Mouse (Mus musculus): ENCODE measurements at regions not wholly inside any gene's neighbourhood (a gene's known extent, or its start where the extent isn't known, plus 50 kb on each side); places are given as distances from the start of the nearest gene placed in this dataset.
"Not testable (repeated sequence)": the region's sequence is repeated elsewhere in the genome, so short reads cannot be mapped to it uniquely, and the experiment has no call there.

DNA sequence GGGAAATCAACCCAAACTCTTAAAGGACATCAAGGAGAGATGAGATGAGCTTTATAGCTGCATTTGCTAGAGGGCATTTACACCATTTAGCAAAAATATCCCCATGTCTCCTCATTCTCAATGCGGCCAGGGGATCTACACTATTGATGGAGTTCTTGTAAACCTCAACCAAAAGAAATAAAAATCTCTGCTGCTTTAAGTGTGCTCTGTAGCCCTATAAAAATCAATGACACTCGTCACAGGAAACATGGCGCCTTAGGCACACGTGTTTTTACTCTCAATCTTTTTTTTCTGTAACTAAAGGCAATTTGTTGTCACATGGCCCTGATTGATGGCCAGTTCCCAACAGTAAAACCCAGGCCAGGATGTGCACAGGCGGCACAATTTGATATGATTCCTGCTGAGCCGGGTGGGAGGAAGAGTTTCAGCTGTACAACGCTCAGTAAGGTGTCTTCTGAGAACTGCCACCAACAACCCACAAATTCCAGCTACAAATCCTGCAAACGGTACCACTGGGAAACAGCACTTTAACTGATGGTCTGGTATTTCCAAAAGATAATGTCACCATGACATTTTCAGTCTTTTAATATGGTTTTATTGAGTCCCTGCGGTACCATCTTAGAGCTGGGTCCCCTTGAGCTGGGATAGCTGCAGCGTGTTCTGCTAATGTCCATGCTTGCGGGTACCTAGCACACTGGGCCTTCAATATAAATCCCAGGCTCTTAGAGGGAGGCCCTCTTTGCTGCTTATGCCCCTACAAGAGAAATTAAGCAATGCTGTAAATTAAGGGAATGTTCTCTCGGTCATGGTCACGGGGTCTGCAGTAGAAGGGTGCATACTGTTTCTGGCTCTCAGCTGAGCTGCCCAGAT, 78.8 kb downstream of the Tpbg start:
- DNase-seq = no peak

DNA sequence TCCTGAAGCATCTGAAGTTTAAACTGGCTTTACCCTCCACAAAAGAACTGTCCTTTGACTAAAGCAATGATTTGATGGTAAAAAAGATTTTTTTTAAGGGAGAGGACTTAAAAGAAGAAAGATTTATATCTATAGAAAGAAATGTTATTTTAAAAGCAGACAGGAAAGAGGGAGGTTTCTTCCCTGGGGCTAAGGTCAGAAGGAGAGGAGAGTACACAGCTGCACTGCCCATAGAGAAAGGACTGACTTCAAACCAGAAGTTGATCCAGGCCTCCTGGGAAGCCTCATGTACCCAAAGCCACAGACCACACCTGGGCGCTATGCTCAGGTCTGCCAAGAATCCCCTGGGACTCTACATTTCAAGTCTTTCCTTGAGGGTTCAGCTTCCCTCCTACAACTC, 83.1 kb downstream of the Tpbg start:
- no peak for DNase-seq

DNA sequence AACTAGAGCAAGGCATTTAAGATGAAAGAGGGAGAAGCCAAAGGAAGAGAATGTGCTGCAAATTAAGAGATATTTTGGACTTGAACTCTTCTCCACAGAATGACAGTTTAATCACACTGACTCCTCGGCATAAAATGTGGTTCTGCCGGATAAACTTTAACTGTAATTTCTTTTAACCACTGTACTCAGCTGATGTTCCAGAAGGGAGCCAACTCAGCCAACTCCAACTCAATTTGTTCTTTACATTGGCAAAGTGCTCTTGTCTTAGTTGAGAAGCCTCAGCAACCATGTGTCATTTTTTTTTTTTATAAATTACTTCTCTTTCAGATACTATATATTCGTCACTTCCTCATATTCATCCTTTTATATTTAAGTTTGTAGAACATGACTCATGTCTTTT, 90.0 kb downstream of the Tpbg start:
- DNase-seq = no peak

DNA sequence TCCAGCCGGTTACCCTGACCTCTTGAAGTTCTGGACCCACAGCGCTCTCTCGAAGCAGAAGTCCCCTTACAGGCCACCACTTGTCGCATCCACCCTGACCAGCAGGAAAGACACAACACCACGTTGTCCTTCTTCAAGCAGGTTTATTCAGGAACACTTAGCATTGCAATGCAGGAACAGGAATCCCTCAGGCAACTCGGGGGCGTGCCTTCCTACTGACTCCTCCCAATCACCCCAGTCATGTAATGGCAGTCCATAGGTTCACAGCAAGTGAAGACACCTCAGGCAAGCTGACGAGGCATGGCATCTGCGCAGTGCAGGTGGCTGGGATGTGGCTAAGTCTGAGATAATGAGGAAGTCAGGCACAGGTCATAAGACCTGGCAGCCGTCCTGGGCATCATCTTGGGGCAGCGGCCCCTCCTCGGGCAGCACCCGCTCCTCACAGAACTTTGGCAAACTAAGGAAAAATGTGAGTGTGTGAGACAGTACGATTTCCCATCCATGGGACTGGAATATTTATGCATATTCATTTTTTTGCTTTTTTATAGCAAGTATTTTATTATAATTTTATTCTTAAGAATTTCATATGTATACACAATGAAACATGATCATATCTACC, 101.0 kb downstream of the Tpbg start:
- not testable (repeated sequence) for DNase-seq

DNA sequence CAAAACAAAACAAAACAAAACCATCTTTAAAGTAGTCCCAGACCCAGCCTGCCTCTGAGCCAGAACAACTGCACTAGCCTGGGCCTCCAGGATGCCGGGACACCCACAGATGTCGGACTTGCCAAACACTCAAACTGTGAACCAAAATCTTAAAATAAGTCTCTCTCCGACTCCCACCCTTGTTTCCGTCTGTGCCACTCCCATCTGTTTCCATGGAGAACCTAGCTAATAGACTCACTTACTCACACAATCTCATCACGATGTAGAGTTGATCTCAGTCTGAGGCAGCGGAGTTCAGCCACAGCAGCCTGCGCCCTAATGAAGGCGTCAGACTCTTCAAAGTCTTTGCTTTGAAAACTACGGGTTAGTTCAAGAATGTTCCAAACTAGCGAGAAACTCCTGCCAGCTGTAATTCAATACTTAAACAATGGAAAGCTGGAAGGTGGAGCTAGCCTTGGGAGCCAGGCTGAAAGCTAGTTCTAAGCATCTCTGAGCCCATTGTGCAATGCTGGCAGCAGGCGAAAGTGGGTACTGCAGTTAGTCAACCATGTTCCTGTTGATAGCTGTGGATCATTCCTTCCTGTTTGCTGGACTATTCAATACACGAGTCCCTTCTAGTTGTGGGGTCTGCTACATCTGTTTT, 106.4 kb downstream of the Tpbg start:
- DNase-seq = no peak

DNA sequence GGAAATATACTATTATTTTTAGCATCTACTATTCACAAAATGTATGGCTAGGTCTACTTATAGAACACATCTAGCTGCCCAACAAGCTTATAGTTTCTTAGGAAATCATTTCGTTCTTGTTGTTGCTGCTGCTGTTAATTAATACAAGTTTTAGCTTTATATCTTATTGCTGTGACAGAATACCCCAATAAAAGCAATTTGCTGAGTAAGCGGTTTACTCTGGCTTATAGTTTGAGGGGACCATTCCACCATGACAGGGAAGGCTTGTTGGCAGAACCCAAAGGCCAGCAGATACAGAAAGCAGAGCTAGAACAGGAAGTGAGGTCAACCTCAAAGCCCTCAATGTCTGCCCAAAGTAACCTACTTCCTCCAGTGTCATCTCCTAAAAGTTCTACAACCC, 109.6 kb downstream of the Tpbg start:
- no peak for DNase-seq

DNA sequence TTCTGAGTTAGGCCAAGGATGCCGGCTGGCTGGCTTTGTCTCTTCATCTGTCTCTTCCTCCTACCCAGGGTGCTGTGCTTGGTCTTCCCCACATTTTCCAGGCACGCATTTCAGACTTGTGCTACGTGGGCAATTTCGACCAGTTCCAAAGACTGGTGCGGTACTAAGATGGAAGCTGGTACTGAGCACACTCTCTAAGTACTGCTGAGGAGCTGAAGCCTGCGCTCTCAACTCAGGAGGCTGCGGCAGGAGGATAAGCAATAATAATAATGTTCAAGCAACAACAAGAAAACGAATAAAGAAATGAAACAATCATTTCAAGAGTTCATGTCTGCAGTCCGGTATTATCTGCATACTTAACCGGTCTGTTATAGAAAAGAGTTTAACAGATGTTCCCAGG, 127.9 kb downstream of the Tpbg start:
- no peak for DNase-seq

DNA sequence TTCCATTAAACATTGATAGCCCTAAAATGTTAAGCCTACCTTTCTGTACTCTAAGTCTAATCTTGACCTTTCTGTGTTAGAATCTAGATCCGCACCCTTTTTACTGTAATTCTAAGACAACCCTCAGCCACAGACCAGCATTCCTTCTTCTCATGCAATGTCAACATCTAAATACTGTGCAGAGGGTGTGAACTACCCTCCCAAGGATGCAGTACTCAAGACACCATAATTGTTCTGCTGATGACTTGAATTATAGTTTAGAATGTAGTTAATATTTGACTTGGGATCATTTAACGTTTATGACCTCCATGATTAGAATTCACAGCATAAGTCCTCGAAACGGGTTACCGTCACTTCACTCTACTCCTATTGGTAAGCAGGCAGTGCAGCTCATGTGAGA, 139.2 kb downstream of the Tpbg start:
- DNase-seq = no peak

DNA sequence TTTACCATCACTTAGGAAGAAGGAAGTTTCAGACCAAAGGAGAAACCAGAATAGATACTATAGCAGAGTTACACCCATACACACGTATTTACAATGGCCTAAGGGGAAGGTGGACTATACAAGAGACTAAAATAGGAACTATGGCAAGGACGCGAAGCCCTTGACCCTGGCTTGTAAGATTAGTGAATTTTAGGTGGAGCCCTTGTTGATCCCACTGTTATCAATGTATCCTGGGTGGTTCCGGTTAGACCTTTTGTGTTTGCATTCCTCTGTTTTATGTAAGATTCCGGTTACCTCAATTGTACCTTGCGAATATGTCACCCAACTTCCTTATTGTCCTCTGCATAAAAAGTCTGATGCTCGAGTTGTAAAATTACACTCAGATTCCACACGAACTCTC, 141.3 kb downstream of the Tpbg start:
- not testable (repeated sequence) for DNase-seq

DNA sequence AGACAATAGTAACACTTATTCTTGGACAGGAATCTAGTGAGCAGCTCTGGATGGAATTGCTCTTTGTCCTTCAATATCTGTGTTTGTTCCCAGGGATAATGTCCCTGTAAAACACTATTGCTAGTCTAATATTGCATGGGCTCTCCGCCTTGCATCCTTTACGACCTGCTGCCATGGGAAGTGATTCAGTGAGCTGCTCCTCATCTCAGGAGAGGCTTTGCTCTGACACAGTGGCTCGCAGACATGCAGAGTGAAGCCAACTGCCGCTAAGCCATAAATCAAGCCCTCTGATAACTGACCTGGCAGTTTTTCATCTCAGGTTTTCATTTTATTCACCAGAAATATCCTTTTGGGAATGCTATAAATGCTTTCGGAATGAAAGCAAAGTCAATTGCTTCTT, 143.5 kb downstream of the Tpbg start:
- DNase-seq = no peak

DNA sequence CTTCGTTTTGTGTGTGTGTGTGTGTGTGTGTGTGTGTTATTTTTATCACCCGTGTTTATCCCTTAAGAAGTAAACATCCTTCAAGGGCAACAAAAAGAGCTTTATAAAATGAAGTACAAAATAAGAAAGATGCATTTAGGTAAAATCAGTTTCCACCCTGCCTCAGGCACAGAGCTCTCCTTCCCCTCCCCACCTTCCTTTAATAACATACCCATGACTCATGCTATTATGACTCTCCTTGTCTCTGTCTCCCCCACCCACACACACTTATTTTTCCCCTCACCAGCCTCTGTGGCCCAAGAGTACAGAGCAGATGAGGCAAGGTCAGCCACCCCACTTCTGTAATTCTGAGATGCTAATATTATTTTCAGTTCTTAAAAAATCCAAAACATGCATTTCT, 144.0 kb downstream of the Tpbg start:
- DNase-seq = no peak

DNA sequence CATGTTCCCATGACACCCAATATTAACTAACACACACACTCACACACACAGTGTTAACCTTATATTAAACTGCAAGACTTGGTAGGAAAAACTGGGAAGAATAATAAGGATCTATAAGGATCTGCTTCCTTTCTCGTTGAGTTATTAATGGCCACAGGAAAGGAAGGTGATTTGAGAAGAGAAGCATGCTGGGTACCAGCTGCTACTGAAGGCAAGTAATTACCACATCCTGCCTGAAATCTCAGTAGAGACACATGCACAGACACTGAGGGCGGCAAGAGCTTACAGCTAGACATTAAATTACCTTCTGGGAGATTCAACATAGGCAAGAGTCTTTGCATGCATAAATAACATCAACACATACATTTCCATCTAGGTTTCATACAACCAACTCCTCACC, 160.8 kb downstream of the Tpbg start:
- no peak for DNase-seq

DNA sequence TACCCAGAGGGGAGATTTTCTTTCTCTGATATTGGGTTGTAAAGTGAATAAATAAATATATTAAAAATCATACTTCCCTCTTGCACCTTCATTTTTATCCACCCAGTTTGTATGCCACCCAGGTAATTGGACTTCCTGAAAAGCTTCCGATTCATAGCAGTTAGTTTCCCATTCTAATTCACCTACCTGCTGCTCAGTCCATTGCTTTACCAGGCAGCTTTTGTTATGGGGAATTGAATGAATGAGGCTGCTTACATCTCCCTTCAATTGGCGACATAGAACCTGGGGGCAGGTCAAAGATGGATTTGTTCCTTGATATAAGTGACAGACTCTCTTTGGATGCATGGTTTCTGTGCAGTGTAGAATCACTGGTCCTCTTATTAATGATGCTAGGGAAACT, 169.5 kb downstream of the Tpbg start:
- no peak for DNase-seq

DNA sequence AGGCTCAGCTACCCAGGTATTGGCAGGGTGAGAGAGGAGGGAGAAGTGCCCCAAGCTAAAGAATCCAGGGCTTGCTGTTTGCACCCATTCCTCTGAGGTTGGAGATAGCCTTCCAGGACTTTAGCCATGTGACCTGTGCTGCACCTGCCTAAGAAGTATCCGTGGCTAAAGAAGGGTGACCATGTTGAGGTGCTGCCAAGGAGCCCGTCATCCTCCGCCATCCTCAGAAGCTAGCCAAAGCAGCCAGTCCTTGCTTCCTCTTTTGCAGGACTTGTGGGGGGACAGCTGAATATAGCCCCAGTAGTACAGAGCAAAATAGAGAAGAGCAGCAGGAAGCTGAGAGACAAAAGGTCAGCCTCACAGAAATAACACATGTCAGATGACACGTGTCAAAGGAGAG, 173.7 kb downstream of the Tpbg start:
- DNase-seq = no peak

DNA sequence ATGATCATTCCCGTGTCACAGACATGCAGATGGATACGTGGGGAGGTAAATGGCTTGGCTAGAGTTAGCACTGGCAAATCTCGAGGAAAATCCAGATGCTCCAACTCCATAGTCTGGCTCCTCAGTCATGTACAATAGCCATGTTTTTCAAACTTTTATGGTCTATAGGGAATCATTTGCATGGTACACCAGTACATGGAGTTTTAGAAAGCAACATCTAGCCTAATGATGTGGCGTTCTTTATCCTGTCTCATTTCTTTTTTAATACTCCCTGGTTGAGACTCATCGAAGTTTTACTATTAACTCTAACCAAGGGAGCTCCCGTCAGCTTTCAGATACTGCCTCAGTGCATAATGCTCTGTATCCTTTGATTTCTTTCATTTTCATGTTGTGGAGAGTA, 178.0 kb downstream of the Tpbg start:
- DNase-seq = no peak

DNA sequence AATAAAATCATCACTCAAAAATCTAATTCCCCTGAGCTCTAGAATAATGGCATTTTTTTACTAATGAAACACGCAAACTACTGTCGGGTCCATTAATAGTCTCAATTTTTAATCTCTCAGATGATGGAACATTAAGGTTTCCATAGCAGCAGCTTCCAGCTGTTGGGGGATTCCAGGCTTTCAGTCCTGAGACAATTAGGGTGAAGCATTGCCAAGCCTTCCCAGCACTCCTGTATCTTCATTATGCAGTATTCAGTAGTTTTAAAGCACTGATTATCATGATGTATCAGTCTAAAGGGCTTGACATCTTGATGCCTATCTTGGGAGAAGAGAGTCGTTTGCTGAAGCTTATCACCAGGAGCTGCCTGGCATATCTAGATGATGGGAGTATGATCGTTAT, 178.6 kb downstream of the Tpbg start:
- DNase-seq = no peak

DNA sequence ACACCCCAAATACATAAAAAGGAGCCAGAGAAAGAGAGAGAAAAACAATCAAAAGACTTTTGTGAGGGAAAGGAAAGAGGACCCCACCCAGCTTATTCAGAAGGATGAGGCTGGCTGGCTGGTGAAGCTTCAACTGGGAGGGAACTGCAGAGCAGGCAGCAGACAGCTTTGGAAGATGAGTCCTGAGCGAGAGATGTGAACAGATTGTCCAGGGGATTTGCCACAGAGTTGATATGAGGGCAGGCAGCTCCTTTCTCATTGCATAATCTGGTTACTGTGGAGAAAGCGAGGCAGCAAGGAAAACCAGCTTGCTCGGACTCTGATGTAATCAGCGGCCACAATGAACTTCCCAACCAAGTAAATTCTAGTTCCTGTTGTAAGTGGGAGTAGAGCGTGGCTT, 188.6 kb downstream of the Tpbg start:
- no peak for DNase-seq

DNA sequence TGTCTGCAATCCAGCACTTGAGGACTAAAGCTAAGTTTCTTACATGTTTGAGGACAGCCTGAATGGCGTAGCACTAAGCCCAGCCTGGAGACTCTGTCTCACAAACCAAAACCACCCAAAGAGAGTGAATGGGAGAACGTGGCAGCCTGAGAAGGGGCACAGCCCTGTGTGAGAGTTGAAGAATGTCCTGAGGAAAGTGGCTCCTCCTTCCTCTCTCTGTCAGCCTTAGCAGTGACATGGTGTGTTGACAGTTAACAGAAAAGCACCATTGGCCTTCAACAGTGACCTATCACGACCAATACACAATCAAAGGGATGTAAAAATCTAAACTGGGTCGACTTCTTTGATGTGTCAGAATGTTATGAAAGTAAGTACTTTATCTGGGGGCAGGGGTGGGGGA, 201.9 kb downstream of the Tpbg start:
- DNase-seq = no peak

DNA sequence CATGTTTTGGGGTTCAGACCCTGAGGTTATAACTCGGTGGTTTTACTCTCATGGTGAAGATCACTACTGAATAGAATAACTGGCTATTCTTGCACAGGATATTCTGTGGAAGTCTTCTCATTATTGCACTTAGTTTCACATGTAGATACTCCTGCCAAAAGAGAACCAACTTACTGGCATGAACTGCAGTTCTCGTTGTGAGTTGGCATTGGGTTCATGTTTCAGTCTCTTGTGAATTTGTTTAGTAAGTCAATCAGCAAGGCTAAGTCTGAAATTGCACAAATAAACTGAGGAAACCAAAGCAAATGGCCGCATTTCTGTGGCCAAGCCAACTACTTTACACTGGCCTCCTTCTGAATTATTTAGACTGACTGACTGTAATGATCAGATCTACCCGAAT, 215.9 kb downstream of the Tpbg start:
- no peak for DNase-seq

DNA sequence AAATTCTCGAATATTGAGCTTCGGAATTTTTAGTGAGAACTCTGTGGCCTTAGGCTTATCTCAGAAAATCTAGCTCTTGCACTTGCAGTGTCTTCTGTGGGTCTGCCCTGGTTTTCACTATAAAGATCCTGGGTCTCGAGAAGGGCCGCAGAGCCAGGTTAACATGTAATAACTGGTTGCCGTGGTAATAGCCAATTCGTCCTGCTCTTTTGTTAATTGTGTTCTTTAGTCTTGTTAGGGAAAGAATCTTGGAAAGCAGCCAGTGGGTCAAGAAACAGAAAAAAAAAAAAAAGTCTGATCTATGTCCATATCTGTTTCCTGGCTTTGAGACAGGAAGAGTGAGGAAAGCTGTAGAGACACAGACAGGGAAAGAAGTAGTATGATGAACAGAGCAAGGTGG, 217.9 kb downstream of the Tpbg start:
- no peak for DNase-seq

DNA sequence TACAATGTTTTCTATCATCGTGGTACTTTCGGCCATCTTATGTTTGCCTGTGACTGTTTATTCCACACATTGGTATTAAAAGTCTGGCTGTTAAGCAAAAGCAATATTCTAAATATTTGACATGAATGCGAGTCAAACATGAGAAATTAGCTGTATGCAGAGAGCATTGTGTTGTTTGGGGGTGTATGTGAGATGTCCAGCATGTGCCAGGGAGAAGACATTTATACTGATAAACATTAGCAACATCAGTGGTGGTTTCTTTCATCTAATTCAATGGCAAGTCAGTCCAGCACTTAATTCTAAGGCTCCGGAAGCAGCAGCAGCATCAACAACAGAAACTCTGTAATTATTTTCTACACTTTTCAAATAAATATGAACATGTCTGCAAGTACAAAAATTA, 219.1 kb downstream of the Tpbg start:
- DNase-seq = no peak

DNA sequence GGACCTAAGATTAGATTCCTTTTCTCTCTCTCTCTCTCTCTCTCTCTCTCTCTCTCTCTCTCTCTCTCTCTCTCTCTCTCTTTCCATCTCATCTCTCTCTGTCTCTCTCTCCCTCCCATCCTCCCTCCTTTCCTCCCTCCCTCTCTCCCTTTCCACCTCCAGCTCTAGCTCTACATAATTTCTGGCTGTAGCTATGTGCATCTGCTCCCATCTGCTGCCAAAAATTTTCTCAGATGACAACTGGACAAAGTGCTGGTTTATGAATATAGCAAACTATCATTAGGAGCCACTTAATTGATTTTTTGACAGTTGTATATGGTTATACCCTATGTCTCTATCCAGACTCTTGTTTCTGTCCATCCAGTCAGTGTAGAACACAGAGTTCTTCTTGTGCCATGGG, 237.1 kb downstream of the Tpbg start:
- no peak for DNase-seq

DNA sequence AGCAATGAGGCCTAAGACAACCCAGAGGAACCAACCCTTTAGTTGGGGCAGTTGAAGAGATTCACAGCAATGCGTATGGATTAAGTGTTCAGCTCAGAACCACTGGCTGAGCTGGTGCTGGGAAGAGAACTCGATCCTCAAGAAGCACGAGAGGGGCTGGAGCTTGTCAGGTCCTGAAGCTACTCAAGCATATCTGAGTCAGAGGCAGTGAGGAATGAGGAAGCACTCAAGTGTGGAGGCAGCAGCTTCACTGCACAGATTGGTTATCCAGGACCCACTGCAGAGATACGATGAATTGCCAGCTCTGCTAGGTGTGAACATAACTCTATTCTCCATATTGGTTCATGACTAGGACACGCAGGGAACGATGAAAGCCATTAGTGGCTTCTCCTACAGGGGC, 239.7 kb downstream of the Tpbg start:
- DNase-seq = no peak

DNA sequence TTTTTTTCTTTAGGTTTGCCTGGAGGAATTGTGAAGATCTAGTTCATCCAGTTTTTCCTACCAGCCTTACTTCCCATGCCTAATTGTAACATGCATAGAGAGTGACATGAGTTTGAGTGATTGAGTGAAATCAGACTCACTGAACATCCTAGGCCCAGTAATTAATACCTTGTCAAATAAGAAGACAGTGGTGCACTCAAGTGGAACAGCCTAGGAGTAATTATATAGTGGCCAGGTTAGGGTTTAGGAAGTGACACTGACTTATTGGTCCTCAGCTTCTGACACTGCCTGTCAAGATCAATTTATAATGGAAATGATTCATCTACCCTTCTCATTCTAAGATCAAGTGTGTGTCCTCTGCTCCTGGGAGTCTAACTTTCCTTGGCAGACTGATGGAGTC, 250.8 kb downstream of the Tpbg start:
- no peak for DNase-seq
